Mouse (Mus musculus) adrenal gland, postnatal 10 days (tissue): ENCODE data around the gene Slc39a9. TPM values are rescaled to one million over a fixed set of nuclear protein-coding genes. Genes with fewer than 3 reads are reported as not detected.
A peak's percentile ranks its signal among the peaks of the same experiment; 100 is the strongest.

Experiments used
- DNase-seq: peaks from one replicate; pipeline ENCODE4 v3.0.0; 2021; ENCODE audit warnings: mixed read lengths
- total RNA-seq, 2 experiments: library from RNA; stranded (reverse); gene quantifications; 2 replicates each; pipeline ENCODE4 v1.2.3; 2021

Gene Slc39a9
- total RNA-seq, 2 experiments from 2014 or later: 33.8 to 38.6 TPM

DNA sequence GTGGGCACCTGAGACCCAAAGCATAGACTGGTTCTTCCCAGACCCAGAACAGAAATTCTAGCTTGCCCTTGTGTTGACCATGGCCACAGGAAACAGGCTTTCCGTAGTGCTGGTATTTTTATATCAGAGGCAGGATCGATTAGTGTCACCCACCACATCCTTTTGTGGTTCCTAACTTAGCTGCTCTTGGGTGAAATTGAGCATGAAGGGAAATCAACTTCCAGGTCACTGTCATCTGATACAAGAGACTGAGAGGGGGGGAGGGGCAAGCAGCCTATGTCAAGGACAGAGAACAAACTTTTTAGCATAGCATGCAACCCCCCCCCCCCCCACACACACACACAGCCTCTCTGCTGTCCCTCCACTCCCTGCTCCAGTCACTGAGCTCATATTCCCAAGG, 75.5 kb downstream of the Slc39a9 start:
- no peak for DNase-seq

DNA sequence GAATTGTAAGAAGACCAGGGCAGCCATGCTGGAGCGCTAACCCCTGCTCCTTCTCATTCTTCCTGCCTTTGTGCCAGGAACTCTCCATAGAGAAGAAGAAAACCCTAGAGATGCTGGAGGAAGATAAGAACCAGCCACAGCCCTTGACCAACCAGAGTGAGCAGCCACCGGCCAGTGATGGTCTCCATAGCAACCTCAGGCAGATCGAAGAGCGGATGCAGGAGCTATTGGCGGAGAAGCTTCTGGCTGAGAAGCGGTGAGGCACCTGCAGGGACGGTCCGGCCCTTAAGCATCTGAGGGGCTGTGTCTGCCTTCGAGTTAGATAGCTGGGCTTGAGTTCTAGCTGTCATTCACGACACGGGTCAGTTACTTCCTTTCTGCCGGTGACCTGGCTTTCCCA, 76.8 kb downstream of the Slc39a9 start:
- no peak for DNase-seq

DNA sequence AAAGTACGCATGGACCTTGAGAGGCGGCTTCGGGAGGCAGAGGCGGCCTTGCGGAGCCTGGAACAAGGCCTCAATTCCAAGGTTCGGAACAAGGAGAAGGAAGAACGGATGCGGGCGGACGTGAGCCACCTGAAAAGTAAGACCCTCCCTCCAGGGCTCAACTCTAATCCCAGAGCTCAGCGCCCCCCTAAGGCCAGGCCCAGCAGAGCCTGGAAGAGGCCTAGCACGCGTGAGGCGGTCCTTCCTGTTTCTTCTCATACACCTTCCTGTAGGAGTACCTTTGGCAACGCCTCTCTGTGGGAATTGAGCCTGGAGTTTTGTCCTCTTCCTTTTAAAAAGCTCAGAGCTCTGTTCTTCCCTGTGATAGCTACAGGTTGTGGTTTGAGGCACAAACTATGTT, 77.8 kb downstream of the Slc39a9 start:
- DNase-seq: peak; percentile 16

DNA sequence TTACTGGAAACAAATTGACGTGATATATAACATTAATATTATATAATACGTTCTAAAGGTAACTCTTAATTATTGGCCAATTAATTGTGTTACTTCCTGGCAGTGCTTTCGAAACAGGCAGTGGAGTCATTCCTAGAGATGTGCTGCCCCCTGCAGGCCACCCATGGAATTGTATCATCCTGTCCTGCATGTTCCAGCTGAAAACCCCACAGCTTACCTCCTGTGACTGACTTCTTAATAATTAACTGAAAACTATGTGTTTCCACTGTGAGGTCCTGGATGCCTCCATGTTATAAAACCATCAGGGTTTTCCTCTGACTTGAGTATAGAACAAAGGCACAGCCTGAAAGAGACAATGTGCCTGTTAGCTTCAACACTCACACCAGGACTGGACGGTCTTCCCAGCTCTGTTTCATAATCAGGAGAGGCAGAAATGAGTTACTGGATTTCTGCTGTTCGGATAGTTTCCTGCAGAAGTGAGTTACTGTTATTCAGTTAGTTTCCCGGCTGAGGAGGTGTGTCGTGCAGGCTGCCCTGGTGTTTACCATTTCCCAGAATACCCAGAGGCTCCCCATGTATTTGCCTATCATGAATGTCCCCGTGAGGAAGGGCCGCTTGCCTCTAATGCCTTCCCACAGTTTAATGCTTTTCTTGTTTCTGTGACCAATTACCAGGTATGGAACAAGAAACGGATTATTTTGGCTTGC, 81.3 kb downstream of the Slc39a9 start:
- DNase-seq: peak; percentile 91

DNA sequence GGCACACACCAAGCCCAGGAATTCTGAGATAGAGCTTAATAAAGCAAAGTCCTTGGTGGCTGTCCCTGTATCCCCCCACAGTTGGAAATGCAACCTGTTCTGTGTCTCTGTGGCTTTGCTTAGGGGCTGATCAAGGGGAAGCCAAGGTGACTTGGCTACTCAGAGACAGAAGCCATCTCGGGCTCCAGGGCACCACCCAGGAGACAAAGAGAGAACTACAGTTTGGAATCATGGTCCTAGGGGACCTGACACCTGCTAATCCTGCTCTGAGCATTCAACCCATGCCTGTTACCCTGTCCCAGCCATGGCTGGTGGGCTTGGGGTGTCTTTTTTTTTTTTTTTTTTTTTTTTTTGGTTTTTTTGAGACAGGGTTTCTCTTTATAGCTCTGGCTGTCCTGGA, 84.5 kb downstream of the Slc39a9 start:
- no peak for DNase-seq

DNA sequence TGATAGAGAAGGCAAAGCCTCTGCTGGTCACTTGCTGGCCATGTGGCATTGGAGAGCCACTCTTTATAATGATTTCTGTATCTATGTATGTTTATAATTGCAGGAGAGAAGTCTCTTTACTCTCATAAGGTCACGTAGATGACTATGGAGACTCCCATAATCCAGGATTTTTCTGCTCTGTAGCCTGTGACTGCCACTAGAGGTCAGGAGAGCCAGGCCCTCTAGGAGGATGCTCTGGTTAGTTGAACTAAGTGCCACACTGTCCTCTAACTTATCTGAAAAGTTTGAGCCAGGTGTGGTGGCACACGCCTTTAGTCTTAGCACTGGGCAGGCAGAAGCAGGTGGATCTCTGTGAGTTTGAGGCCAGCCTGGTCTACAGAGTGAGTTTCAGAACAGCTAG, 85.1 kb downstream of the Slc39a9 start:
- DNase-seq: no peak

DNA sequence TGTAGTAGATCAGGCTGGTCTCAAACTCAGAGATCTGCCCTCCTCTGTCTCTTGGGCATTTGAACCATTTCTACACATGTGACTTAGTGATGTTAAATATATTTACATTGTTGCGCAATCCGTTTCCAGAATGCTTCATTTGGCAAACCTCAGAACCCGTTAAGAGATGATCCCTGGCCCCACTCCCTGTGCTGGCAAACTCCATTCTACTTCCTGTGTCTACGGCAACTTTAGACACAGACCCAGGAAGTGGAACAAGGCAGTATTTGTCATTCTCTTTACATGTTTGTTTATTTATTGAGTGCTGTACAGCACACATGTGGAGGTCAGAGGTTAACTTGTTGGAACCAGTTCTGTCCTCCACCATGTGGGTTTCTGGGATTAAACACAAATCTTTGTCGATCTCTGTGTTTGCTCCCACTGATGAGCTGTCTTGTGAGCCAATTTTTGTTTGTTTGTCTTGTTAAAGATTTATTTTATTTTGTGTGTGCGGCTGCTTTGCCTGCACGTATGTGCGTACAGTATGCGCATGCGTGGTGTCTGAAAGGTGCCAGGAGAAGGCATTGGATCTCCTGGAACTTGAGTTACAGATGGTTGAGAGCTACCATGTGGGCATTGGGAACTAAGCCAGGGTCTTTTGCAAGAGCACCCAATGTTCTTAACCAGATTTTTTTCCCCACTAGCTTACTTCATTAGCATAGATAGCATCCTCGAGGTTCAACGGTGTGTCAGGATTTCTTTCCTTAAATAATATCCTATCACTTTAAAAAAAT, 86.3 kb downstream of the Slc39a9 start:
- DNase-seq: no peak

DNA sequence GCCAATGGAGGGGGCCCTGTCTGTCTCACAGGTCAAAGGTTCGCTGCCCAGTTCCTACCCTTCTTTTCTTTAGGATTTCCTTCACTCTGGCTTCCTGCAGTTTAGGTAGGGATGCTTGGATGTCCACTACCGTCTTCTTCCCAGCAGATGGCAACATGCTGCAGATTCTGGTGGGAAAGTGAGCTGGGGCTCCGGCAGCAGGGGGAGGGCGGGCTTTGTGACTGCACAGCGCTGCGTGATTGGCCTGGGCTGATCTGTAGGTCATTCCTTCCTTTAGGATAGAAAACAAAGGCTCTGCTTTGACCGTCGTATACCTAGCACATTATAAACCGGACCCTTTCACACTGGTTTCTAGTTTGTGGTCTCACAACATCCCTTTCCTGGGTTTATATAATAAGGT, 86.9 kb downstream of the Slc39a9 start:
- DNase-seq: peak; percentile 60

Other genes starting within 250 kb of the Slc39a9 start
- gene Dcaf5, start 207.3 kb upstream of the Slc39a9 start, total RNA-seq: 10 to 100 TPM; 30.9 to 35.0 TPM
- 10 to 100 TPM; 17.0 to 17.5 TPM for gene Exd2, start 180.8 kb upstream of the Slc39a9 start, total RNA-seq
- 10 to 100 TPM; 16.3 to 16.8 TPM for gene Galnt16, start 125.6 kb upstream of the Slc39a9 start, total RNA-seq
- 10 to 100 TPM; 57.2 to 68.1 TPM for gene Erh, start 458 bp downstream of the Slc39a9 start, total RNA-seq
- under 1 TPM in 1 of 2 experiments, not detected in 1; 0.21 TPM for gene Plekhd1, start 48.7 kb downstream of the Slc39a9 start, total RNA-seq
- gene Ccdc177, start 116.8 kb downstream of the Slc39a9 start, total RNA-seq: under 1 TPM; 0.06 to 0.12 TPM
- gene Susd6, start 146.6 kb downstream of the Slc39a9 start, total RNA-seq: 10 to 100 TPM; 41.7 to 42.1 TPM